Mouse (Mus musculus) limb, embryonic 14.5 days (tissue): ENCODE data around the gene Fbxo6. TPM values are rescaled to one million over a fixed set of nuclear protein-coding genes. Genes with fewer than 3 reads are reported as not detected.
"Not testable (repeated sequence)": the region's sequence is repeated elsewhere in the genome, so short reads cannot be mapped to it uniquely, and the experiment has no call there.

ENCODE experiments used
- ATAC-seq: fragments of 200-750 bp; cut with Nextera tagmentation; 2 replicates; pipeline ENCODE4 v1.8.0; 2017; ENCODE audit warnings: low read depth, moderate number of reproducible peaks, moderate TSS enrichment; ENCODE audit not compliant: low FRiP score
- DNase-seq: peaks from one replicate; pipeline ENCODE4 v3.0.0-alpha.2; 2015; ENCODE audit warnings: low spot score
- H3K27ac ChIP-seq: fragments of 300-500 bp; sonication (generic); replicated peaks from 2 replicates; pipeline ENCODE4 v1.5.1; 2014; ENCODE audit warnings: low read depth, mild to moderate bottlenecking, low read length, moderate library complexity, mixed read lengths
- H3K27me3 ChIP-seq: fragments of 300-500 bp; sonication (generic); 2 replicates; pipeline ENCODE4 v1.6.1; 2014; ENCODE audit warnings: low read length, mixed read lengths; ENCODE audit not compliant: control insufficient read depth, insufficient read depth
- H3K36me3 ChIP-seq: fragments of 300-500 bp; sonication (generic); 2 replicates; pipeline ENCODE4 v1.6.1; 2014; ENCODE audit warnings: mild to moderate bottlenecking, low read length, moderate library complexity, mixed read lengths; ENCODE audit not compliant: control insufficient read depth, insufficient read depth
- H3K4me1 ChIP-seq: fragments of 300-500 bp; sonication (generic); 2 replicates; pipeline ENCODE4 v1.6.1; 2014; ENCODE audit warnings: antibody characterized with exemption, low read length, mixed read lengths; ENCODE audit not compliant: control insufficient read depth, insufficient read depth
- H3K4me2 ChIP-seq: fragments of 300-500 bp; sonication (generic); replicated peaks from 2 replicates; pipeline ENCODE4 v1.6.1; 2014; ENCODE audit warnings: low read depth, mild to moderate bottlenecking, low read length, moderate library complexity; ENCODE audit not compliant: severe bottlenecking
- H3K4me3 ChIP-seq: fragments of 300-500 bp; sonication (generic); replicated peaks from 2 replicates; pipeline ENCODE4 v1.5.1; 2014; ENCODE audit warnings: low read length
- H3K9ac ChIP-seq: fragments of 300-500 bp; sonication (generic); 2 replicates; pipeline ENCODE4 v1.6.1; 2014; ENCODE audit warnings: mild to moderate bottlenecking, low read depth, low read length, moderate library complexity; ENCODE audit not compliant: severe bottlenecking
- H3K9me3 ChIP-seq: fragments of 300-500 bp; sonication (generic); 2 replicates; pipeline ENCODE4 v1.6.1; 2016; ENCODE audit warnings: low read length; ENCODE audit not compliant: control insufficient read depth
- POLR2A ChIP-seq: fragments of 200-500 bp; IDR thresholded peaks from 2 replicates; pipeline ENCODE4 v1.8.0; 2012; ENCODE audit warnings: inconsistent platforms, mild to moderate bottlenecking, moderate library complexity, borderline replicate concordance; ENCODE audit not compliant: insufficient read depth, insufficient read length; ENCODE audit errors: extremely low read depth
- WGBS: fragments of 180-500 bp; shearing (Covaris S2); extraction: QIAGEN DNeasy Blood & Tissue Kit; methylation state at CpG from one replicate; pipeline ENCODE4 v1.1.7; 2014; 5-methylcytosine and 5-hydroxymethylcytosine counted together
- polyA plus RNA-seq, 2 experiments: library from polyadenylated mRNA; depleted of rRNA in 1 of 2; stranded (reverse) in 1 of 2; unstranded in 1 of 2; fragments of >200 nt; fragmentation: Nextera tagmentation in 1 of 2; extraction: Ambion mirVana in 1 of 2; gene quantifications; 2 replicates each; pipeline versions ENCODE4 v1.2.1 to v1.2.3; 2012 to 2014

Fbxo6 gene
- polyA plus RNA-seq, 2 experiments: 12.4 to 16.4 TPM

DNA sequence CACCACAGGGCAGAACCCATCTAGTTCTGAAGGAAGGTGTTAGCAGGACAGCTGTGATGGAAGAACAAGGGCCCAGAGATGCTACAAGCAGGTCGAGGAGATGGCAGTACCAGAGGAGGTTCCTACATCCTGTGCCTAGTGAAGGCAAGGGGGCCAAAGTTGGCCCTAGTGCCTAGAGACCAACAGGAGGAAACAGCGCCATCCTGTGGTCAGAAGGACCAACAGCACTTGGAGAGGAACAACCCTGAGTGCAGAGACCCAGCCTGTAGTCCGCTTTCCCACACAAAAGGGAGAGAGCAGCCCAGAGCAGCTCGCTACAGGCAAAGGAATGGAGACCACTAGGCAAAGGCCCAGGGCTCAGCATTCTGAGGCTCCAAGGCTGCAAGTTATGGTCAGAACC is 33.9 kb upstream of the Fbxo6 start:
- no peak for ATAC-seq
- Histone ChIP-seq H3K4me1 (no peaks in the 10 kb centered on the region), H3K9ac (no peak overlapping the region), H3K9me3 (no peaks in the 10 kb centered on the region), H3K36me3 (no peaks in the 10 kb centered on the region), H3K4me3 (no peak overlapping the region), H3K27ac (no peak overlapping the region), H3K27me3 (no peaks in the 10 kb centered on the region), H3K4me2 (no peak overlapping the region)
- WGBS: 71% methylated on average over 4 of the region's 4 CpGs
- DNase-seq: no peak
- no peak for TF ChIP-seq POLR2A

- no peaks in the 10 kb centered on the region for H3K4me1 ChIP-seq
- no peak for TF ChIP-seq POLR2A
- no peak overlapping the region for H3K4me3 ChIP-seq
- H3K9ac ChIP-seq: no peak overlapping the region
- 14% methylated on average over 9 of the region's 9 CpGs for WGBS
- no peaks in the 10 kb centered on the region for H3K36me3 ChIP-seq
- DNase-seq (no peak), ATAC-seq (no peak)
- H3K9me3 ChIP-seq: no peaks in the 10 kb centered on the region
- no peak overlapping the region for H3K27ac ChIP-seq
- no peak overlapping the region for H3K4me2 ChIP-seq
- H3K27me3 ChIP-seq: no peaks in the 10 kb centered on the region
These were observed 32.6 kb upstream of the Fbxo6 start for GRCm38 (mm10) chr4:148184564-148184963.

DNA sequence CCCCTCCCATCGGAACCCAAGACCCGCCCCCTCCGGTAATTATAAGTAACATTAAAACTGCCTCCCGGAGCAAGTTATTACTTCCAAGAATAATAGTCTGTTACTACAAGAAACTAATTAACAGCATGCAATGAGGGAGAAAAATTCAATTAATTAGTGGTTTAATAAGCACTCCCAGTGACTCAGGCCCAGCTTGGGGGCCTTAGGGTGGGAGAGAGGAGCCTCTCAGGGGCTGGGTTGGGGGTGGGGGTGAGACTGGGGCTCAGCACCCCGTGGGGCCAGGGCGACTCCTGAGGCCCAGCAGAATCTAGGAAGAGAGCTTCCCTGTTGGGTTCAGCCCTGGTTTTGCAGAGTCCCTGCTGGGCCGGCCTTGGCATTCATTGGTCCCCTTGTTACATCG is 30.4 kb upstream of the Fbxo6 start:
- H3K4me2 ChIP-seq: no peak overlapping the region
- no peaks in the 10 kb centered on the region for H3K4me1 ChIP-seq
- DNase-seq (no peak), ATAC-seq (no peak)
- no peaks in the 10 kb centered on the region for H3K27me3 ChIP-seq
- H3K9ac ChIP-seq: no peak overlapping the region
- WGBS: 37% methylated on average over 8 of the region's 8 CpGs
- TF ChIP-seq POLR2A: no peak
- H3K9me3 ChIP-seq: no peaks in the 10 kb centered on the region
- no peaks in the 10 kb centered on the region for H3K36me3 ChIP-seq
- H3K27ac ChIP-seq: no peak overlapping the region
- no peak overlapping the region for H3K4me3 ChIP-seq

DNA sequence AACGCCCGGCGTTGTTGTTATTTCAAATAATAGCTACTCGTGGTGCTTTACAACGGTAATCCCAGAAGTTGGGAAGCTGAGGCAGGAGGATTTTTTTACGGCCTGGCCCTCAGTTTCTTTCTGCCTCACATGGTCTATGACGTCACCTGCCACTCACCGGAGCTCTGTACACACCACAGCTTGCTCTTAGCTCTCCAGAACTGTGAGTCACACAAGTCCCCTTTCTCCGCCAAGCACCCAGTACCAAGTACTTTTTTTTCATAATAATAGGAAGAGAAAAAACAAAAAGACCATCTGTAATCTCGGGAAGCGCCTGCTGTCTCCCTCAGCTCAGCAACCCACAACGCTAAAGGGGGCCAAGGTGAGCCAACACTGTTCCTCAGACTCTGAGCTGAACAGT is 29.5 kb upstream of the Fbxo6 start:
- 91% methylated on average over 12 of the region's 12 CpGs for WGBS
- DNase-seq (no peak), ATAC-seq (0 out of 2 replicates have a peak, but pooled peaks have one; percentile 20)
- H3K9ac ChIP-seq: no peak overlapping the region
- no peak overlapping the region for H3K4me2 ChIP-seq
- TF ChIP-seq POLR2A: no peak
- no peaks in the 10 kb centered on the region for H3K4me1 ChIP-seq
- peaks cover under 1% of the 10 kb centered on the region; the same call in 1 of the 2 replicates for H3K27me3 ChIP-seq
- H3K4me3 ChIP-seq: no peak overlapping the region
- no peak overlapping the region for H3K27ac ChIP-seq
- no peaks in the 10 kb centered on the region for H3K9me3 ChIP-seq
- H3K36me3 ChIP-seq: no peaks in the 10 kb centered on the region

GRCm38 (mm10) chr4:148177716-148178115 is 25.8 kb upstream of the Fbxo6 start:
- no peak for ATAC-seq
- TF ChIP-seq POLR2A: no peak
- Histone ChIP-seq H3K4me2 (no peak overlapping the region), H3K27me3 (peaks cover 38% of the 10 kb centered on the region), H3K9ac (no peak overlapping the region), H3K4me1 (no peaks in the 10 kb centered on the region; the same call in 1 of the 2 replicates), H3K27ac (no peak overlapping the region), H3K9me3 (no peaks in the 10 kb centered on the region), H3K4me3 (no peak overlapping the region), H3K36me3 (no peaks in the 10 kb centered on the region)
- no peak for DNase-seq

DNA sequence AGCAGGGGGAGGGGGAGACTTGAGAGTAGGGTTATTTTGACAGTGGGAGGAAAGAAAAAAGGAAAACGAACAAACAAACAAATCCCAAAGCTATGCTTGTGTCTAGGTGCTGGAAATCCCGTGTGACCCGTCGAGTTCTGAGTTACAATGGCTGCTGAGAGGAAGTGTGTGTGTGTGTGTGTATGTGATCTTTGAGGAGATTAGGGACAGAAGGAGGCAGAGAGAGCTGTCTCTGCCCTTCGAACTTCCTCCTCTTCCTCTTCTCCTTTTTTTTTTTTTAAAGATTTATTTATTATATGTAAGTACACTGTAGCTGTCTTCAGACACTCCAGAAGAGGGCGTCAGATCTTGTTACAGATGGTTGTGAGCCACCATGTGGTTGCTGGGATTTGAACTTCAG is 24.7 kb upstream of the Fbxo6 start:
- H3K4me3 ChIP-seq, H3K9ac ChIP-seq: not testable (repeated sequence)

More for the DNA sequence above, 24.7 kb upstream of the Fbxo6 start:
- ATAC-seq, H3K4me2 ChIP-seq, H3K27ac ChIP-seq, DNase-seq, H3K9me3 ChIP-seq, H3K36me3 ChIP-seq, H3K4me1 ChIP-seq: not testable (repeated sequence)
- WGBS: 81% methylated on average over 5 of the region's 6 CpGs
- peaks cover 49% of the 10 kb centered on the region for H3K27me3 ChIP-seq
